Mouse (Mus musculus) T-helper 17 cell (primary cell): ENCODE data around the gene Foxj3.

Experiments
- in situ Hi-C, 2 experiments: fragments of 300-600 bp; cut with MboI, MseI; formaldehyde crosslinking; loops; 1 replicate in 1 of 2; 2 replicates in 1 of 2; pipeline ENCODE4 v1.15.1; 2025; ENCODE audit warnings: high pct_unique_total_duplicates in 2 of 2

The Foxj3 gene

GRCm38 (mm10) chr4:119634908-119635660 lies 98.3 kb downstream of the Foxj3 start:
- in situ Hi-C loops, result loop anchor here in 1 of 2 experiments (5.0 kb wide), 3 partner anchors 32 to 92 kb away; no protein-coding TSS in a partner anchor

- in situ Hi-C loops, result no loop called here
Observed at GRCm38 (mm10) chr4:119635686-119636085, 98.9 kb downstream of the Foxj3 start.

- in situ Hi-C loops, result no loop called here
Observed at GRCm38 (mm10) chr4:119636731-119637130, 99.9 kb downstream of the Foxj3 start.

- in situ Hi-C loops, result no loop called here
Observed at GRCm38 (mm10) chr4:119637176-119637845, 100.5 kb downstream of the Foxj3 start, which contains the start of gene Guca2a. Guca2a (plus strand) TSS chr4:119637704.

- in situ Hi-C loops, result no loop called here
Observed at GRCm38 (mm10) chr4:119637946-119638345, 101.1 kb downstream of the Foxj3 start.

- in situ Hi-C loops, result no loop called here
Observed at GRCm38 (mm10) chr4:119638656-119639055, 101.9 kb downstream of the Foxj3 start.

- in situ Hi-C loops, result no loop called here
Observed at GRCm38 (mm10) chr4:119642666-119643065, 105.9 kb downstream of the Foxj3 start.

GRCm38 (mm10) chr4:119657011-119657410 lies 120.2 kb downstream of the Foxj3 start:
- in situ Hi-C loops, result loop anchor here in 1 of 2 experiments (5.0 kb wide), 1 partner anchor 150 kb away; no protein-coding TSS in a partner anchor

GRCm38 (mm10) chr4:119658246-119658645 lies 121.4 kb downstream of the Foxj3 start:
- in situ Hi-C loops, result loop anchor here in 1 of 2 experiments (5.0 kb wide), 1 partner anchor 151 kb away; no protein-coding TSS in a partner anchor

- in situ Hi-C loops, result loop anchor here in 1 of 2 experiments (5.0 kb wide), 1 partner anchor 151 kb away; no protein-coding TSS in a partner anchor
Observed at GRCm38 (mm10) chr4:119658731-119659130, 121.9 kb downstream of the Foxj3 start, which contains the start of gene Guca2b. Guca2b (minus strand) TSS chr4:119658954.

GRCm38 (mm10) chr4:119660007-119660406 lies 123.2 kb downstream of the Foxj3 start:
- in situ Hi-C loops, result loop anchor here (5.0 to 10.0 kb wide), 3 partner anchors 415 to 462 kb away; no protein-coding TSS in a partner anchor

- in situ Hi-C loops, result loop anchor here (5.0 to 10.0 kb wide), 3 partner anchors 417 to 460 kb away; no protein-coding TSS in a partner anchor
Observed at GRCm38 (mm10) chr4:119662151-119662550, 125.3 kb downstream of the Foxj3 start.

GRCm38 (mm10) chr4:119662976-119663375 lies 126.2 kb downstream of the Foxj3 start:
- in situ Hi-C loops, result loop anchor here (5.0 to 10.0 kb wide), 3 partner anchors 418 to 459 kb away; no protein-coding TSS in a partner anchor

GRCm38 (mm10) chr4:119663409-119664095 lies 126.7 kb downstream of the Foxj3 start:
- in situ Hi-C loops, result loop anchor here (5.0 to 10.0 kb wide), 3 partner anchors 419 to 459 kb away; no protein-coding TSS in a partner anchor

- in situ Hi-C loops, result loop anchor here (5.0 to 10.0 kb wide), 2 partner anchors 33 to 420 kb away; no protein-coding TSS in a partner anchor
Observed at GRCm38 (mm10) chr4:119665166-119665565, 128.4 kb downstream of the Foxj3 start.

- in situ Hi-C loops, result loop anchor here (5.0 to 10.0 kb wide), 2 partner anchors 34 to 421 kb away; no protein-coding TSS in a partner anchor
Observed at GRCm38 (mm10) chr4:119666116-119666515, 129.3 kb downstream of the Foxj3 start.

GRCm38 (mm10) chr4:119667454-119667853 lies 130.7 kb downstream of the Foxj3 start:
- in situ Hi-C loops, result loop anchor here (5.0 to 10.0 kb wide), 2 partner anchors 35 to 423 kb away; no protein-coding TSS in a partner anchor

- in situ Hi-C loops, result loop anchor here (5.0 to 10.0 kb wide), 2 partner anchors 36 to 423 kb away; no protein-coding TSS in a partner anchor
Observed at GRCm38 (mm10) chr4:119668185-119668584, 131.4 kb downstream of the Foxj3 start.

- in situ Hi-C loops, result loop anchor here (5.0 to 10.0 kb wide), 2 partner anchors 36 to 424 kb away; no protein-coding TSS in a partner anchor
Observed at GRCm38 (mm10) chr4:119668596-119668995, 131.8 kb downstream of the Foxj3 start.

- in situ Hi-C loops, result loop anchor here (5.0 to 10.0 kb wide), 2 partner anchors 37 to 425 kb away; no protein-coding TSS in a partner anchor
Observed at GRCm38 (mm10) chr4:119669356-119670209, 132.8 kb downstream of the Foxj3 start.
